Mouse (Mus musculus) MEL (cell line): ENCODE data around the gene Lamb1. TPM values are rescaled to one million over a fixed set of nuclear protein-coding genes. Genes with fewer than 3 reads are reported as not detected.

Experiments used
- DNase-seq: peaks from one replicate; pipeline ENCODE4 v3.0.0; 2011; ENCODE audit warnings: low read depth, low spot score
- H3K27ac ChIP-seq: 2 replicates; pipeline ENCODE4 v1.5.1; 2012; ENCODE audit warnings: low read depth, mild to moderate bottlenecking, control low read depth, low read length, moderate library complexity; ENCODE audit not compliant: control insufficient read depth
- H3K27me3 ChIP-seq, 2 experiments: fragments of 150-350 bp in 1 of 2; sonication (generic) in 1 of 2; 2 replicates each; pipeline ENCODE4 v1.6.1; 2012; ENCODE audit warnings: low read length in 2 of 2, mild to moderate bottlenecking in 2 of 2, improper control_type of control experiment in 1 of 2, moderate library complexity in 1 of 2; ENCODE audit not compliant: insufficient read depth in 2 of 2, control insufficient read depth in 1 of 2
- H3K36me3 ChIP-seq, 2 experiments: 2 replicates each; pipeline ENCODE4 v1.6.1; 2012 to 2014; ENCODE audit warnings: low read length in 2 of 2, improper control_type of control experiment in 1 of 2, inconsistent platforms in 1 of 2, mild to moderate bottlenecking in 1 of 2; ENCODE audit not compliant: insufficient read depth in 2 of 2, control insufficient read depth in 1 of 2
- H3K4me1 ChIP-seq, 2 experiments: fragments of 150-350 bp in 1 of 2; sonication (generic) in 1 of 2; 2 replicates each; pipeline ENCODE4 v1.6.1; 2012; ENCODE audit warnings: low read length in 2 of 2, improper control_type of control experiment in 1 of 2, mild to moderate bottlenecking in 1 of 2; ENCODE audit not compliant: insufficient read depth in 2 of 2, control insufficient read depth in 1 of 2
- H3K4me3 ChIP-seq, 2 experiments: fragments of 150-350 bp in 1 of 2; sonication (generic) in 1 of 2; 2 replicates each; pipeline ENCODE4 v1.5.1; 2012; ENCODE audit warnings: low read depth in 2 of 2, low read length in 2 of 2, mild to moderate bottlenecking in 2 of 2, moderate library complexity in 2 of 2, control low read depth in 1 of 2, improper control_type of control experiment in 1 of 2; ENCODE audit not compliant: control insufficient read depth in 1 of 2, insufficient read depth in 1 of 2
- H3K79me2 ChIP-seq: 2 replicates; pipeline ENCODE4 v1.6.1; 2012; ENCODE audit warnings: mild to moderate bottlenecking, low read length, moderate library complexity; ENCODE audit not compliant: control insufficient read depth, poor library complexity, insufficient read depth
- H3K9ac ChIP-seq: 2 replicates; pipeline ENCODE4 v1.6.1; 2012; ENCODE audit warnings: low read depth, mild to moderate bottlenecking, control low read depth, low read length, moderate library complexity; ENCODE audit not compliant: control insufficient read depth, poor library complexity, severe bottlenecking
- H3K9me3 ChIP-seq: fragments of 150-350 bp; sonication (generic); replicated peaks from 2 replicates; pipeline ENCODE4 v1.6.1; 2012; ENCODE audit warnings: mild to moderate bottlenecking, low read length, improper control_type of control experiment, moderate library complexity; ENCODE audit not compliant: insufficient read depth
- BHLHE40 ChIP-seq: IDR thresholded peaks from 2 replicates; pipeline ENCODE4 v1.6.1; 2012; ENCODE audit warnings: low read depth, mild to moderate bottlenecking, inconsistent platforms, low read length, improper control_type of control experiment, borderline replicate concordance
- CHD1 ChIP-seq: IDR thresholded peaks from 2 replicates; pipeline ENCODE4 v1.6.1; 2012; ENCODE audit warnings: low read depth, mild to moderate bottlenecking, inconsistent platforms, low read length, improper control_type of control experiment
- CHD2 ChIP-seq: IDR thresholded peaks from 2 replicates; pipeline ENCODE4 v1.6.1; 2011; ENCODE audit warnings: low read length, improper control_type of control experiment
- E2F4 ChIP-seq: IDR thresholded peaks from 2 replicates; pipeline ENCODE4 v1.6.1; 2011; ENCODE audit warnings: low read depth, low read length, improper control_type of control experiment, borderline replicate concordance
- ELF1 ChIP-seq: IDR thresholded peaks from 2 replicates; pipeline ENCODE4 v1.6.1; 2014; ENCODE audit warnings: low read depth, mild to moderate bottlenecking, inconsistent platforms, low read length, improper control_type of control experiment, moderate library complexity
- HCFC1 ChIP-seq: IDR thresholded peaks from 2 replicates; pipeline ENCODE4 v1.6.1; 2012; ENCODE audit warnings: low read depth, mild to moderate bottlenecking, inconsistent platforms, low read length, improper control_type of control experiment, moderate library complexity
- KAT2A ChIP-seq: conservative IDR thresholded peaks from 2 replicates; pipeline ENCODE4 v1.6.1; 2012; ENCODE audit warnings: low read depth, low read length, improper control_type of control experiment, inconsistent platforms
- MAX ChIP-seq: IDR thresholded peaks from 2 replicates; pipeline ENCODE4 v1.6.1; 2011; ENCODE audit warnings: low read length, improper control_type of control experiment
- MAZ ChIP-seq: IDR thresholded peaks from 2 replicates; pipeline ENCODE4 v1.6.1; 2012; ENCODE audit warnings: low read depth, mild to moderate bottlenecking, inconsistent platforms, low read length, improper control_type of control experiment
- MXI1 ChIP-seq: IDR thresholded peaks from 2 replicates; pipeline ENCODE4 v1.6.1; 2011; ENCODE audit warnings: mild to moderate bottlenecking, low read depth, low read length, improper control_type of control experiment
- NELFE ChIP-seq: IDR thresholded peaks from 2 replicates; pipeline ENCODE4 v1.6.1; 2011; ENCODE audit warnings: low read depth, low read length, improper control_type of control experiment
- NRF1 ChIP-seq: IDR thresholded peaks from 2 replicates; pipeline ENCODE4 v1.6.1; 2014; ENCODE audit warnings: low read depth, mild to moderate bottlenecking, inconsistent platforms, low read length, improper control_type of control experiment, moderate library complexity; ENCODE audit not compliant: poor library complexity, insufficient read depth, severe bottlenecking
- POLR2AphosphoS5 ChIP-seq: IDR thresholded peaks from 2 replicates; pipeline ENCODE4 v1.6.1; 2012; ENCODE audit warnings: low read depth, borderline replicate concordance, mild to moderate bottlenecking, inconsistent platforms, low read length, moderate library complexity, mixed read lengths
- RAD21 ChIP-seq: IDR thresholded peaks from 2 replicates; pipeline ENCODE4 v1.6.1; 2011; ENCODE audit warnings: mild to moderate bottlenecking, low read depth, low read length, improper control_type of control experiment
- RCOR1 ChIP-seq: IDR thresholded peaks from 2 replicates; pipeline ENCODE4 v1.6.1; 2012; ENCODE audit warnings: low read depth, mild to moderate bottlenecking, inconsistent platforms, low read length, improper control_type of control experiment
- TAL1 ChIP-seq: IDR thresholded peaks from 2 replicates; pipeline ENCODE4 v1.6.1; 2012; ENCODE audit warnings: mild to moderate bottlenecking, inconsistent platforms, low read length, moderate library complexity, mixed read lengths
- TBP ChIP-seq: IDR thresholded peaks from 2 replicates; pipeline ENCODE4 v1.8.0; 2011; ENCODE audit warnings: low read depth, low read length, improper control_type of control experiment
- TCF12 ChIP-seq: IDR thresholded peaks from 2 replicates; pipeline ENCODE4 v1.6.1; 2014; ENCODE audit warnings: low read depth, mild to moderate bottlenecking, inconsistent platforms, low read length, improper control_type of control experiment, moderate library complexity
- USF1 ChIP-seq: IDR thresholded peaks from 2 replicates; pipeline ENCODE4 v1.6.1; 2014; ENCODE audit warnings: low read depth, mild to moderate bottlenecking, inconsistent platforms, low read length, improper control_type of control experiment, moderate library complexity
- ZC3H11A ChIP-seq: IDR thresholded peaks from 2 replicates; pipeline ENCODE4 v1.6.1; 2012; ENCODE audit warnings: low read depth, mild to moderate bottlenecking, inconsistent platforms, low read length, improper control_type of control experiment
- ZMIZ1 ChIP-seq: IDR thresholded peaks from 2 replicates; pipeline ENCODE4 v1.6.1; 2012; ENCODE audit warnings: low read depth, mild to moderate bottlenecking, inconsistent platforms, low read length, improper control_type of control experiment, moderate library complexity
- ZNF384 ChIP-seq: IDR thresholded peaks from 2 replicates; pipeline ENCODE4 v1.6.1; 2012; ENCODE audit warnings: low read depth, mild to moderate bottlenecking, inconsistent platforms, low read length, improper control_type of control experiment
- polyA plus RNA-seq, 2 experiments: library from polyadenylated mRNA; stranded (reverse) in 1 of 2; unstranded in 1 of 2; fragments of >175 nt in 1 of 2; fragments of >200 nt in 1 of 2; gene quantifications; 2 replicates each; pipeline versions ENCODE4 v1.2.1 to v1.2.4; 2012; ENCODE audit warnings: low replicate concordance in 2 of 2, low read depth in 1 of 2; ENCODE audit not compliant: insufficient read length in 2 of 2, insufficient read depth in 1 of 2, missing spikeins in 1 of 2
- total RNA-seq: library from RNA; depleted of rRNA; stranded (reverse); fragments of 300-350 nt; gene quantifications from 2 replicates; pipeline ENCODE4 v1.2.3, GENCODE M21; 2012

Gene Lamb1
- total and polyA plus RNA-seq, 3 experiments, result 0.03 TPM; not detected in 2

DNA sequence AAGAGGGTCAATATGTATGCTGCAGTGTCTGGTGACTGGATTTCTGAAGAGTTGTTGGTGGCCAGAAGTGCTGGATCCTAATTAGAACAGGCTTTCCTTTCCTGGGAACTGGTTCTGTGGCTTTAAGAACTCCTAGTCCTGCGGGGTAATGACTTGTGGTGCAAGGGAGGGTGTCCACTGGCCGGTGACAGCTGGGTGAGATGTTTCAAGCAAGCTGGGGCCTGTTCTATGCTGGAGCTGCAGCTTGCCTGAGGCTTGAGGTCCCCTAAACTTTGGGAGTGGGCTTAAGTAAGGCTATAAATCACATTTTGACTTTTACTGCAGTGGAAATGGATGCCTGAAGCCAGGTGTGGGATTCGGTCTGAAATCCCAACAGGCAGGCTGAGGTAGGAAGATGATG lies 30.5 kb downstream of the Lamb1 start:
- no peaks in the 10 kb centered on the region for H3K36me3 ChIP-seq
- TF ChIP-seq TBP, result no peak
- TF ChIP-seq KAT2A, result no peak
- TF ChIP-seq BHLHE40, result no peak
- TF ChIP-seq ZC3H11A, result no peak
- TF ChIP-seq ZNF384, result no peak
- no peak for TF ChIP-seq RAD21
- H3K4me1 ChIP-seq, result no peaks in the 10 kb centered on the region
- no peak overlapping the region for H3K27ac ChIP-seq
- H3K79me2 ChIP-seq, result no peaks in the 10 kb centered on the region
- H3K4me3 ChIP-seq, result no peak overlapping the region
- no peak overlapping the region for H3K9ac ChIP-seq
- no peaks in the 10 kb centered on the region; a peak in 2 of 4 replicates for H3K27me3 ChIP-seq
- H3K9me3 ChIP-seq, result no peaks in the 10 kb centered on the region
- no peak for DNase-seq

DNA sequence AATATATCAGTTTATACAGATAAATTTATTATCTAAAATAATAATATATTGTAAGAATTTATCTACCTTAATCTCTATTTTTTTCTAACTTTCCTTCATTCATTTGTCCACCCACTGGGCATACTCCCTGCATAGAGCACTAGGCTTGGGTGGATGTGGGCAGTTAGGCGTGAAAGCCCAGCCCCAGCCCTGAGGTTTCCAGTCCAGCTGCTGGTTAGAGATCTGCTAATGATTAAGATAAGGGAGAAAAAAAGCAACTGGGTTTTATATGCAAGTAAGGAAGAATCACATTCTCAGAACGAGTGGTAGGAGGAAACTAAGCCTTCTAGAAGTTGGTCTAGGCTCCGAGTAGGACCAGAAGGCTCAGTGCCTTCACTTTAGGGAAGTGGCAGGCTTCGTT lies 31.1 kb downstream of the Lamb1 start:
- Histone ChIP-seq H3K9me3 (no peaks in the 10 kb centered on the region), H3K4me1 (no peaks in the 10 kb centered on the region), H3K36me3 (no peaks in the 10 kb centered on the region), H3K9ac (no peak overlapping the region), H3K27ac (no peak overlapping the region), H3K27me3 (no peaks in the 10 kb centered on the region; a peak in 2 of 4 replicates), H3K4me3 (no peak overlapping the region), H3K79me2 (no peaks in the 10 kb centered on the region)
- DNase-seq, result no peak
- no peak for TF ChIP-seq HCFC1
- TF ChIP-seq MXI1, result no peak
- TF ChIP-seq TCF12, result no peak
- no peak for TF ChIP-seq ZMIZ1
- no peak for TF ChIP-seq ELF1
- TF ChIP-seq E2F4, result no peak
- TF ChIP-seq ZC3H11A, result no peak
- no peak for TF ChIP-seq RCOR1

DNA sequence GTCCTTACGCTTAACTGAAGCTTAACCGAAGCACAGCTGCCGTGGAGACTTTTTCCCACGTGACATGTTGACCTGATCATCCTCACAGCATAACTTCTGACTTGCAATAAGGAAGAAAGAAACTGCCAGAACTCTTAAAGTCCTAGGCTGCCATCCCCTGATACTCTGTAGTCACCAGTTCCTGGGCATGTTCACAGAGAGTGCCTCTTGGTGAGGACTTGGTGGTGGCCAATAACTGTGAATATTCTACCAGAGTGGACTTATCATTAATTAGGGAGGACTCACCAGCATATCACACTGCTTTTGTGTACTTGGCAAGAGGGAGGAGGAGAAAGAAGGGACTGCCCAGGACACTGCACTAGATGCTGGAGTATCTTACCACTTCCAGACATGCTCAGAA lies 33.1 kb downstream of the Lamb1 start:
- Histone ChIP-seq H3K9ac (no peak overlapping the region), H3K4me3 (no peak overlapping the region), H3K27me3 (no peaks in the 10 kb centered on the region; a peak in 1 of 4 replicates), H3K9me3 (no peaks in the 10 kb centered on the region), H3K4me1 (no peaks in the 10 kb centered on the region), H3K36me3 (no peaks in the 10 kb centered on the region), H3K27ac (no peak overlapping the region), H3K79me2 (no peaks in the 10 kb centered on the region)
- DNase-seq, result no peak
- TF ChIP-seq MAX (no peak), NRF1 (no peak), USF1 (no peak), NELFE (no peak), TBP (no peak), TAL1 (no peak), CHD2 (no peak), RCOR1 (no peak), MAZ (no peak), KAT2A (no peak), CHD1 (no peak), MXI1 (no peak), TCF12 (no peak), ZMIZ1 (no peak), POLR2AphosphoS5 (no peak)
